Mouse (Mus musculus): ENCODE data around the gene Plek.
"Not testable (repeated sequence)": the region's sequence is repeated elsewhere in the genome, so short reads cannot be mapped to it uniquely, and the experiment has no call there.

Gene Plek

DNA sequence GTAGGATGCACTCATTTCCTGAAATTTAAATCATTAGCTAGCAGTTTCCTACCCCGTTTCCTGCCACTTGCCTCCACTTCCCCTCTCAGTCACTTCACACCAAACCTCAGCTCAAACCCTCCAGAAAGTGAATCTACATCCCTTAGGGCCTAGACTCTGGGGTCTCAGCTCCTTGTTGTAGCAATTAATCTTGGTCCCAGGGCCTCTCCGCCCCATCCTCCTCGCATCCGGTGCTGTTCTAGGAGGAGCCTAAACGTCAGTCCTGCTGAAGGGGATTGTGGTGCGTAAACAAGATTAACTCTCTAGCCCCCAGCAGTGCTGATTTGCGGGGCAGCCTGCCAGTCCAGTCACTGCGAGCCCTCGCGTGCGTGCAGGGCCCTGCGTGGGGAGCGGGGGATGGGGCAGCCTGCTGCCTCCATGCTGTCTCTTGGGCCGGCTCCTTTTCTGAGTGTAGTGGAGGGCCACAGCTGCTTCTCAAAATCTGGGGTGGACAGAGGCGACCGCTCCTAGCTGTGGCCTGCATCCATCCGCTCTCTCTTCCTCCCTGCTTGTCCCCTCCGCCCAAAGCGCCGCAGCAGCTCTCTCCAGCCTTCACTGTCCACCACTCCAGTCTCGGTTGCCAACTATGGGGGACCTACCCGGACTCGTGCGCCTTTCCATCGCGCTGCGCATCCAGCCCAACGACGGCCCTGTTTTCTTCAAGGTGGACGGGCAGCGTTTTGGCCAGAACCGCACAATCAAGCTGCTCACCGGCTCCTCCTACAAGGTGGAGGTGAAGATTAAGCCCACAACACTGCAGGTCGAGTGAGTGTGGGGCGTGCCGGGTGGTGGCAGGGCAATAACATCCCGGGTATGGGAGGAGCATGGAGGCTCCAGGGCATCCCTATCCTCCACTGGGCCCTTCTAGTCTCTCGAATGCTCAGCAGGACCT is at the start of gene Plek, which contains the start of gene Cnrip1:
Gene Plek, minus strand, starts transcription at position 837 of the 931 bp plus-strand sequence.
Gene Cnrip1, plus strand, starts transcription at position 42 of the 931 bp plus-strand sequence.
- no peak for DNase-seq (ENCODE audit: low read depth)

GRCm38 (mm10) chr11:17086106-17086505 is 33.9 kb upstream of the Plek start:
- DNase-seq (ENCODE audit: low read depth): no peak

GRCm38 (mm10) chr11:17083866-17084265 is 31.7 kb upstream of the Plek start:
- no peak for DNase-seq (ENCODE audit: low read depth)

DNA sequence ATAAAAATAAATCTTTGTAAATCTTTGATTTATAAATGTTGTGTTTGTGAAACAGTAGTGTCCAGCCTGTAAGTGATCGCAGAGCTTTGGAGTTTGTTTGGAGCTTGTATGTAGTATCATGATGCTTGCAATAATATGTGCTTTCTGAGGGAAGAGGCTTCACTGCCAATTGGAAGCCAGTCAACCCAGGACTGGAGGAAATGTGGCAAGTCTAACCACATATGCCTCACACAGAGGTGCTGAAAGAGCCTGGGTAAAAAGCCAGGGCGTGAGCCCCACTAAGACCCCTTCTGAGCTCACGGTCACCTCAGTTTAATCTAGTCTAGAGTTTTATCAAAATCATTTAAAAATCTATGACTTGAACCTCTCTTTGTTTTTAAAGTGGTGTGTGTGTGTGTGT is 31.3 kb upstream of the Plek start:
- no peak for DNase-seq (ENCODE audit: low read depth)

DNA sequence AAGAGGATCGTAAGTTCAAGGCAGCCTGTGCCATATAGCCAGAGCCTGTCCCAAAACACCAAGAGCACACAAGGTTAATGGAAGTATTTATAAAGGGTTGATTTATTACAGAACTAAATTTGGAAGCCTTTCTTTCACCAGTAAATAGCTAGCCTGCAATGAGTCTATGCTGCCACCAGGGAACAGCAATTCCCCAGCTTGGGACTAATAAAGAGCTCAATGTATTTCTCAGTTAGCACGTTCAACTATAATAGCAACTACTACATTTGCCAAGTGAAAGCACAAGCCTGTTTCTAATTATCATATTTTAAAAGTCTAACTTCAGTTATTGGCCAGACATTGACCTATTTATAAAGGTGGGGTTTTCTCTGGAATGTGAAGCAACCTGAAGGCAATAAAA is 30.8 kb upstream of the Plek start:
- DNase-seq (ENCODE audit: low read depth): no peak

DNA sequence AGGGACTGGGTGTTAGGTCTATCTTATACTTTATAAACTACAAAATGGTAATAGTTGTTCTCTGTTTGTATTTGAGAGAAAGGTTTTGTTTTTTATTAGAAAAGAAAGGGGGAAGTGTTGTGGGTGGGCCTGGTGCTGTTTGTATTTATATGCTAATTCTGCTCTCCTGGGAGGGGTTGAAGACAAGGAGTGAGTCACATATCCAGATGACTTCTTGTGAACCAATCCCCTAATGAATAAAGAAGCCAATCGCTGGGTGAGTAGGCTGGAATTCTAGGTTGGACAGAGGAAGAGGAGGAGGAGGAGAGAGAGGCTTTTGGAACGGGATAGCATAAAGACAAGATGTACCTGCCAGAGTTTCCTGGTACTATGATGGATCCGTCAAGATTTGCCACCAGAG is 29.9 kb upstream of the Plek start:
- DNase-seq (ENCODE audit: low read depth): no peak

- DNase-seq (ENCODE audit: low read depth): no peak
These were observed 23.5 kb upstream of the Plek start for GRCm38 (mm10) chr11:17075656-17076055.

DNA sequence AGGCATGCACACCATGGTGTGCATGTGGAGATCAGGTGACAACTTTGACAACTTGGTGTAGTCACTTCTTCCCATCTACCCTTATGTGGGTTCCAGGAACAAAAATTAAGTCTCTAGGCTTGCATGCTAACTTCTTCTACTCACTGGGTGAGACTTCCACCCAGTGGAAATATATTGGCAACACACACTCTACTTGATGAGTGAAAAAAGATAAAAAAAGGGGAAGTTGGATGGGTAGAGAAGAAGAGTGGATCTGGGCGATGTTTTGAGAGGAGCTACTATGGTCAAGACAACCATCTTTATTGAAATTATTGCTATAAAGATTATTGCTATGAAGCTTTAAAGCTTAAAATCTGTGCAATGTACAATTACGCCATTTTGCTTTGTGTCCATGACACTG is 17.2 kb upstream of the Plek start:
- DNase-seq (ENCODE audit: low read depth): not testable (repeated sequence)

GRCm38 (mm10) chr11:17052476-17053049 is 382 bp upstream of the Plek start:
- DNase-seq (ENCODE audit: low read depth): no peak

GRCm38 (mm10) chr11:17045806-17046205 is 6.4 kb downstream of the Plek start:
- no peak for DNase-seq (ENCODE audit: low read depth)

DNA sequence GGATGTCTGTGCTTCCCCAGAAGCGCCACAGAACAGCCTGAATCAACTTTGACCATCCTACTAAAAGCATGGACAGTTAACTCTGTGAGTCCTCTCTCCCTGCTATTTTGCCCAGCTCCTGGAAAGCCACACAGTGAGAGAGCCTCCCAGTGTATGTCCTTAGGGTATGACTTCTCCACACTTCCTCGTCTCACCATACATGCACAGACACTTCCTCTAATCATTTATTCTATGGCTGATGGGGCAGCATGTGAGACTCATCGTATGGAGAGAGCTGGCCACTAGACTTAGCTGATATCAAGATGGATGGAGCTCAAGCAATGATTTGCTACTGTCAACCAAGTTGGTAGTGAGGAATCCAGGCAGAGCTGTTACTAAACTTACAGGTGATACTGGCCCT is 28.2 kb downstream of the Plek start:
- no peak for DNase-seq (ENCODE audit: low read depth)

GRCm38 (mm10) chr11:17023206-17023605 is 29.0 kb downstream of the Plek start:
- no peak for DNase-seq (ENCODE audit: low read depth)

- DNase-seq (ENCODE audit: low read depth): no peak
These were observed 32.9 kb downstream of the Plek start for GRCm38 (mm10) chr11:17019328-17019727.

DNA sequence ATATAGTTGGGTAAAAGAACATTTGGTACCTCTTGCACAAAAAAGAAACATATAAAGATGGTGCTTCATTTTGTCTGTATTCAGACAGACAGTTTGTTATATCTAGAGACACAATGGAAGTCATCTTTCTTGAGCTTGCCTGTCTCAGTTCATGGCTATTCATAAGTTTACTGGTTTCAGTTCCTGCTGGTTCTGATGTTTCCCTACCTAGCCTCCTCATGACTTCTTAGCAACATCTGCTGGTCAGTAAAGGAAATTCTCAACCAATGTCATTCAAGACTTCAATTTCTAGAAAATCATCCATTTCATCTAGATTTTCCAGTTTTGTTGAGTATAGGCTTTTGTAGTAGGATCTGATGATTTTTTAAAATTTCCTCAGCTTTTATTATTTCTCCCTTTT is 39.2 kb downstream of the Plek start:
- no peak for DNase-seq (ENCODE audit: low read depth)

- DNase-seq (ENCODE audit: low read depth): no peak
These were observed 43.7 kb downstream of the Plek start for GRCm38 (mm10) chr11:17008498-17008941.

DNA sequence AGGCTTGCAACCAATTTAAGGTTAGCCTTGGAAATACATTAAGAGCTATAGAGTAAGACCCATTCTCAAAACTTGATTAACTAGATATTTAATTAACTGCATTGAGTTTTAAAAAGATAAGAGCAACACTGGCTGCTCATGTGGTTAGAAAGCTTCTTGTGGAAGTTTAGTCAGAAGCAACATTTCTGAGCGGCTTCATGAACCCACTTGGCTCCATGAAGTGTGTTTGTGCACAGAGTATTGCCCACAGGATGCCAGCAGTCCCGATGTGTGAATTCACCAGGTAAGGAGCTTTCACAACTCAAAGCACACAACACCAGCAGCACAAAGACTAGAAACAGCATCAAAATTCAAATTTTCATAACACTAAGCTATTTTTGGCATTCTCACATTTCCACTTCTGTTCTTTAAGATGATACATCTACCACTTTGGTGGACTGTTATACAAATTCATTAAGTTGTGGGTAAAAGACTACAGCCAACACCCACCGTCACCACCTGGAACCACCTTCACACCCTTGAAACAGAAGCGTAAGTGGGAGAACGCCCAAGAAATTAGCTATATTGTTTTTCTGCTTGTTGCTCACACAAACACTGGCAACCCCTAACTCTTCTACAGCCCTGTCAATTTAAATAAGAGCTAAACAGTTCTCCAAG is 44.5 kb downstream of the Plek start:
- DNase-seq (ENCODE audit: low read depth): no peak

DNA sequence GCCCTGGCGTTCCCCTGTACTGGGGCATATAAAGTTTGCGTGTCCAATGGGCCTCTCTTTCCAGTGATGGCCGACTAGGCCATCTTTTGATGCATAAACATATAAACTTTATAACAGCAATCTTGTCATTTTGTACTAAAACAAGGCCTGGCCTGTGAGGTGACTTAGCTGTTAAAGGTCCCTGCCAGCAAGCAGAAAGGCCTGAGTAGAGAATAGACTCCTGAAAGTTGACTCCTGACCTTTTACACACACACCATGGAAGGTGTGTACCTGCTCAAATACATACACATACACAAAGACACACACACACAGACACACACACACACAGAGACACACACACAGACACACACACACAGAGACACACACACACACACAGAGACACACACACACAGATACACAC is 45.7 kb downstream of the Plek start:
- not testable (repeated sequence) for DNase-seq (ENCODE audit: low read depth)

DNA sequence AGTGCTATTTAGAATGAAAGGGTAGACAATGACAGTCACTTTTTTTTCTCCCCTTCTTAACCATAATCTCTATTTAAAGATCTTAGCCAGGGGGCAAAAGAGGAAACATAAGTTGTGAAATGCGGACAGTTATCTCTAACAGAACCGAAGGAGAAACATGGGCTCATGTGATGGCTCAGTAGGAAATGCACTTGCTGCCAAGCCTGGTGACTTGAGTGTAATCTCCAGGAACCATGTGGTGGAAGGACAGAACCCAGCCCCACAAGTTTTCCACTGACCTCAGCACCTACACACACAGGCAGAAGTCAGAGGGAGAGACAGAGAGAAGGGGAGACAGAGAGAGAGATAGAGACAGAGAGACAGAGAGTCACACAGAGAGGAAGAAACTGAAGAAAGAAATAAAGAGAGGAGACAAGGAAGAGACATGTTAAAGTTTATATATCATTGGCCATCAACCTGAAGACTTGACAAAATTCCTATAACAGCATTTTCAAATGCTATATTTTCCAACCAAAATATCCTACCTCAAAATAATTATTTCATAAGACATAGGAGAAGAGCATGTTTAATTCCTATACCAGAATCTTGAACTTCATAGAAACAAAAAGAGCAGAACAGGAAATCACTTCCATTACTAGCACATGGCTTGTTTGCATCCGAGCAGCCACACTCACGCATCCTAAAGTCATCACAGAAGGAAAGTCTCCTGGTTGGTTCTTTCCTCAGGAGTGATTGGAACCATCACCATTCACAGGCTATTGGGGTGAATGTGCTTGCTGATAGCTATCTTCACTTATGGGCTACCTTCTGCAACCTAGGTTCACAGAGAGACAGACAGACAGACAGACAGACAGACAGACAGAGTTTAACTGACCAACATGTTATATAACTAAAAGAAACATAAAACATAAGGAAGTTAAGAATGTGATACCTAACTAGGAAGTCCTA is 47.0 kb downstream of the Plek start:
- DNase-seq (ENCODE audit: low read depth): no peak

DNA sequence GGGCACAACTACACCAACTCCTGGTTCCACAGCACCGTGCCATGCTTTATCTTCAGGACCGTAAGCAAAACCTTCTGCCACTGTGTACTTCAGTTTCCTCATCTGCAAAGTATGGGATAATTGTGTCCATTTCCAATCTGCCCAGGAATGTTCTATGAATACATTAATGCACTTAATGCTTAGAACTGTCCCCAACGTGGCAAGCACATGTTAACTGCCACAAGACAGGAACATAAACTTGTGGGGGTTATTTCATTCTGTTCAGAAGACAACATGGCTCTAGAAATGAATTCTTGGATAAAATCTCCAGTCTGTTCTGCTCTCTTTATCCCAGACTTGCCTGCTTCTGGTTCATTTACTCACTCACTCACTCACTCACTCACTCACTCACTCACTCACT is 48.4 kb downstream of the Plek start:
- DNase-seq (ENCODE audit: low read depth): no peak

- no peak for DNase-seq (ENCODE audit: low read depth)
These were observed 49.3 kb downstream of the Plek start for GRCm38 (mm10) chr11:17002739-17003373.
